Mouse (Mus musculus) liver, adult 2 months (tissue): ENCODE measurements at regions not wholly inside any gene's neighbourhood (a gene's known extent, or its start where the extent isn't known, plus 50 kb on each side); places are given as distances from the start of the nearest gene placed in this dataset.
"Not testable (repeated sequence)": the region's sequence is repeated elsewhere in the genome, so short reads cannot be mapped to it uniquely, and the experiment has no call there.

ENCODE experiments used
- DNase-seq: peaks from one replicate; pipeline ENCODE4 v3.0.0-alpha.2; 2011; ENCODE audit warnings: low read depth, low spot score; ENCODE audit errors: extremely low read depth
- H3K27ac ChIP-seq: fragments of 200-500 bp; replicated peaks from 2 replicates; pipeline ENCODE4 v1.5.1; 2012; ENCODE audit warnings: low read depth, mild to moderate bottlenecking, control low read depth, inconsistent platforms, low read length; ENCODE audit not compliant: insufficient read depth
- H3K27me3 ChIP-seq: fragments of 200-500 bp; 2 replicates; pipeline ENCODE4 v1.6.1; 2012; ENCODE audit warnings: mild to moderate bottlenecking, moderate library complexity, low read length, inconsistent platforms; ENCODE audit not compliant: control insufficient read depth, insufficient read depth
- H3K36me3 ChIP-seq: fragments of 200-500 bp; 2 replicates; pipeline ENCODE4 v1.6.1; 2012; ENCODE audit warnings: low read length, inconsistent platforms; ENCODE audit not compliant: control insufficient read depth, insufficient read depth
- H3K4me1 ChIP-seq: fragments of 200-500 bp; 2 replicates; pipeline ENCODE4 v1.6.1; 2011; ENCODE audit warnings: low read length; ENCODE audit not compliant: control insufficient read depth, insufficient read depth
- H3K4me3 ChIP-seq: fragments of 200-500 bp; 2 replicates; pipeline ENCODE4 v1.5.1; 2011; ENCODE audit warnings: low read depth, mild to moderate bottlenecking, control low read depth, low read length, moderate library complexity; ENCODE audit not compliant: insufficient read depth
- H3K79me2 ChIP-seq: fragments of 200-500 bp; 2 replicates; pipeline ENCODE4 v1.6.1; 2012; ENCODE audit warnings: inconsistent platforms, mild to moderate bottlenecking, low read length, moderate library complexity; ENCODE audit not compliant: control insufficient read depth, insufficient read depth
- H3K9ac ChIP-seq: fragments of 200-500 bp; 2 replicates; pipeline ENCODE4 v1.6.1; 2012; ENCODE audit warnings: low read depth, mild to moderate bottlenecking, control low read depth, inconsistent platforms, low read length
- CTCF ChIP-seq: fragments of 200-500 bp; IDR thresholded peaks from 2 replicates; pipeline ENCODE4 v1.5.1; 2011; ENCODE audit warnings: low read depth, low read length, control low read depth
- POLR2A ChIP-seq: fragments of 200-500 bp; IDR thresholded peaks from 2 replicates; pipeline ENCODE4 v1.6.1; 2011; ENCODE audit warnings: low read length, control low read depth; ENCODE audit not compliant: insufficient read depth; ENCODE audit errors: extremely low read depth
- WGBS: fragments of 180-500 bp; shearing (Covaris S2); methylation state at CpG from one replicate; pipeline ENCODE4 v1.1.7; 2018; 5-methylcytosine and 5-hydroxymethylcytosine counted together

- H3K79me2 ChIP-seq, H3K27ac ChIP-seq, H3K4me3 ChIP-seq, H3K9ac ChIP-seq, H3K4me1 ChIP-seq, H3K36me3 ChIP-seq, H3K27me3 ChIP-seq: not testable (repeated sequence)
- WGBS, result 28% methylated on average over 2 of the region's 2 CpGs
- DNase-seq, result peak; percentile 92
Observed at GRCm38 (mm10) chr10:29044781-29045180, 58.7 kb upstream of the 2310057J18Rik start.

DNA sequence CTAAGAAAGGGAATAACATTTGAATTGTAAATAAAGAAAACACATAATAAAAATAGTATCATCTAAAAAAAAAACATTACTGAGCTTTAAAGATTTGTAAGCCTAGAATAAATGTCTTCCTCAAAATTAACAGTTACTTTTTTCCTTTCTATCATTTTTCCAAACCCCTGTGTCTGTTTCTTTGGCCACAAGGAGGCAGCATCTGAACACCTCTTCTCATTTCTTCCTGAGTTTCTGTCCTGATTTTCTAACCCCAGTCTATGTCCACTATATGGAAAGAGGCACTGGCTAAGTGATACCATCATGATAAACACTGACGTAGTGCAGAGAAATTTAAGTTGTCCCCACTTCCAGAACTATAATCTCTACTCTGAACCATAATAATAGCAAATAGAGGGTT lies 55.8 kb upstream of the Soga3 start:
- peak; percentile 6 for DNase-seq
- no peak overlapping the region for H3K9ac ChIP-seq
- no peak for TF ChIP-seq CTCF
- TF ChIP-seq POLR2A, result no peak
- no peak overlapping the region for H3K4me3 ChIP-seq
- no peak overlapping the region for H3K27ac ChIP-seq
- H3K4me1 ChIP-seq, result no peaks in the 10 kb centered on the region
- H3K79me2 ChIP-seq, result no peaks in the 10 kb centered on the region
- WGBS, result 31% methylated on average over 1 of the region's 1 CpGs
- no peaks in the 10 kb centered on the region for H3K36me3 ChIP-seq
- no peaks in the 10 kb centered on the region for H3K27me3 ChIP-seq
